Mouse (Mus musculus) CH12.LX (cell line): ENCODE measurements around the gene Ikzf3. TPM values are rescaled to one million over a fixed set of nuclear protein-coding genes. Genes with fewer than 3 reads are reported as not detected.
A peak's percentile ranks its signal among the peaks of the same experiment; 100 is the strongest.

Source experiments
- DNase-seq: peaks from one replicate; pipeline ENCODE4 v3.0.0-alpha.2; 2013; ENCODE audit errors: extremely low read depth
- H3K27ac ChIP-seq: 2 replicates; pipeline ENCODE4 v1.5.1; 2012; ENCODE audit warnings: low read depth, mild to moderate bottlenecking, control low read depth, moderate library complexity; ENCODE audit not compliant: insufficient read depth
- H3K27me3 ChIP-seq: replicated peaks from 2 replicates; pipeline ENCODE3; 2012; ENCODE audit warnings: inconsistent platforms
- H3K36me3 ChIP-seq, 2 experiments: replicated peaks in 1 of 2; 2 replicates each; pipeline versions ENCODE3 to v1.6.1; 2012; ENCODE audit warnings: inconsistent platforms in 1 of 2, low read length in 1 of 2, mild to moderate bottlenecking in 1 of 2, mixed read lengths in 1 of 2, moderate library complexity in 1 of 2; ENCODE audit not compliant: control insufficient read depth in 1 of 2, insufficient read depth in 1 of 2
- H3K4me1 ChIP-seq, 2 experiments: 2 replicates each; pipeline ENCODE4 v1.6.1; 2012; ENCODE audit warnings: inconsistent platforms in 1 of 2, moderate library complexity in 1 of 2; ENCODE audit not compliant: insufficient read depth in 2 of 2, control insufficient read depth in 1 of 2
- H3K4me2 ChIP-seq: 2 replicates; pipeline ENCODE4 v1.6.1; 2012; ENCODE audit warnings: low read depth, mild to moderate bottlenecking, control low read depth; ENCODE audit not compliant: poor library complexity, insufficient read depth, severe bottlenecking
- H3K4me3 ChIP-seq, 3 experiments: fragments of 150-350 bp in 1 of 3; sonication (generic) in 1 of 3; replicated peaks in 1 of 3; 2 replicates each; pipeline versions ENCODE3 to v1.5.1; 2011 to 2012; ENCODE audit warnings: low read depth in 2 of 3, low read length in 2 of 3, mild to moderate bottlenecking in 2 of 3, moderate library complexity in 2 of 3, control low read depth in 1 of 3, improper control_type of control experiment in 1 of 3, inconsistent platforms in 1 of 3, mixed read lengths in 1 of 3; ENCODE audit not compliant: poor library complexity in 1 of 3
- H3K79me2 ChIP-seq: replicated peaks from 2 replicates; pipeline ENCODE4 v1.6.1; 2012; ENCODE audit warnings: mild to moderate bottlenecking, moderate library complexity; ENCODE audit not compliant: control insufficient read depth, poor library complexity, insufficient read depth, severe bottlenecking; ENCODE audit errors: extremely low read depth
- H3K9ac ChIP-seq: 2 replicates; pipeline ENCODE4 v1.6.1; 2012; ENCODE audit warnings: low read depth, mild to moderate bottlenecking, control low read depth, moderate library complexity; ENCODE audit not compliant: insufficient read depth
- H3K9me3 ChIP-seq: replicated peaks from 2 replicates; pipeline ENCODE3; 2012; ENCODE audit warnings: low read length, inconsistent platforms, mixed read lengths
- BHLHE40 ChIP-seq: IDR thresholded peaks from 2 replicates; pipeline ENCODE4 v1.6.1; 2011; ENCODE audit warnings: mild to moderate bottlenecking, low read depth, low read length, improper control_type of control experiment
- CHD2 ChIP-seq: IDR thresholded peaks from 2 replicates; pipeline ENCODE4 v1.6.1; 2011; ENCODE audit warnings: low read length, improper control_type of control experiment
- E2F4 ChIP-seq: IDR thresholded peaks from 2 replicates; pipeline ENCODE4 v1.6.1; 2011; ENCODE audit warnings: low read depth, low read length, improper control_type of control experiment; ENCODE audit not compliant: insufficient replicate concordance
- ELF1 ChIP-seq: IDR thresholded peaks from 2 replicates; pipeline ENCODE4 v1.6.1; 2014; ENCODE audit warnings: low read depth, mild to moderate bottlenecking, inconsistent platforms, low read length, improper control_type of control experiment
- EP300 ChIP-seq: IDR thresholded peaks from 2 replicates; pipeline ENCODE4 v1.6.1; 2011; ENCODE audit warnings: low read length, improper control_type of control experiment
- ETS1 ChIP-seq: conservative IDR thresholded peaks from 2 replicates; pipeline ENCODE4 v1.6.1; 2012; ENCODE audit warnings: low read depth, mild to moderate bottlenecking, inconsistent platforms, low read length, improper control_type of control experiment, moderate library complexity
- GABPA ChIP-seq: IDR thresholded peaks from 2 replicates; pipeline ENCODE4 v1.6.1; 2012; ENCODE audit warnings: low read depth, low read length, improper control_type of control experiment, inconsistent platforms; ENCODE audit not compliant: insufficient replicate concordance
- JUN ChIP-seq: IDR thresholded peaks from 2 replicates; pipeline ENCODE4 v1.6.1; 2011; ENCODE audit warnings: low read depth, mild to moderate bottlenecking, low read length, improper control_type of control experiment, moderate library complexity; ENCODE audit not compliant: insufficient read depth
- KAT2A ChIP-seq: IDR thresholded peaks from 2 replicates; pipeline ENCODE4 v1.6.1; 2012; ENCODE audit warnings: low read length, improper control_type of control experiment, inconsistent platforms; ENCODE audit not compliant: insufficient replicate concordance
- MAFK ChIP-seq: IDR thresholded peaks from 2 replicates; pipeline ENCODE4 v1.6.1; 2011; ENCODE audit warnings: low read length, improper control_type of control experiment; ENCODE audit not compliant: insufficient replicate concordance
- MAX ChIP-seq: IDR thresholded peaks from 2 replicates; pipeline ENCODE4 v1.6.1; 2011; ENCODE audit warnings: low read length, improper control_type of control experiment
- MAZ ChIP-seq: IDR thresholded peaks from 2 replicates; pipeline ENCODE4 v1.6.1; 2012; ENCODE audit warnings: low read depth, mild to moderate bottlenecking, inconsistent platforms, low read length, improper control_type of control experiment, moderate library complexity
- MEF2A ChIP-seq: IDR thresholded peaks from 2 replicates; pipeline ENCODE4 v1.6.1; 2014; ENCODE audit warnings: low read depth, mild to moderate bottlenecking, inconsistent platforms, low read length, improper control_type of control experiment, borderline replicate concordance
- MYC ChIP-seq: IDR thresholded peaks from 2 replicates; pipeline ENCODE4 v1.6.1; 2011; ENCODE audit warnings: low read depth, mild to moderate bottlenecking, improper control_type of control experiment, low read length
- NELFE ChIP-seq: IDR thresholded peaks from 2 replicates; pipeline ENCODE4 v1.6.1; 2011; ENCODE audit warnings: low read depth, low read length, improper control_type of control experiment
- NRF1 ChIP-seq: IDR thresholded peaks from 2 replicates; pipeline ENCODE4 v1.6.1; 2014; ENCODE audit warnings: low read depth, mild to moderate bottlenecking, inconsistent platforms, low read length, improper control_type of control experiment, moderate library complexity
- PAX5 ChIP-seq: IDR thresholded peaks from 2 replicates; pipeline ENCODE4 v1.6.1; 2012; ENCODE audit warnings: low read length, inconsistent platforms, mixed read lengths
- POLR2A ChIP-seq: IDR thresholded peaks from 2 replicates; pipeline ENCODE4 v1.6.1; 2011; ENCODE audit warnings: low read depth, mild to moderate bottlenecking, improper control_type of control experiment, low read length
- POLR2AphosphoS2 ChIP-seq: IDR thresholded peaks from 2 replicates; pipeline ENCODE4 v1.6.1; 2011; ENCODE audit warnings: low read depth, low read length, improper control_type of control experiment
- RAD21 ChIP-seq: IDR thresholded peaks from 2 replicates; pipeline ENCODE4 v1.6.1; 2011; ENCODE audit warnings: low read depth, mild to moderate bottlenecking, low read length, improper control_type of control experiment, moderate library complexity
- RCOR1 ChIP-seq: conservative IDR thresholded peaks from 2 replicates; pipeline ENCODE4 v1.6.1; 2012; ENCODE audit warnings: low read depth, mild to moderate bottlenecking, inconsistent platforms, low read length, improper control_type of control experiment
- TBP ChIP-seq: conservative IDR thresholded peaks from 2 replicates; pipeline ENCODE4 v1.6.1; 2011; ENCODE audit warnings: low read depth, low read length, improper control_type of control experiment
- TCF12 ChIP-seq: IDR thresholded peaks from 2 replicates; pipeline ENCODE4 v1.6.1; 2014; ENCODE audit warnings: low read depth, mild to moderate bottlenecking, inconsistent platforms, low read length, improper control_type of control experiment
- UBTF ChIP-seq: IDR thresholded peaks from 2 replicates; pipeline ENCODE4 v1.6.1; 2012; ENCODE audit warnings: low read depth, mild to moderate bottlenecking, inconsistent platforms, low read length, improper control_type of control experiment, moderate library complexity
- ZNF384 ChIP-seq: IDR thresholded peaks from 2 replicates; pipeline ENCODE4 v1.6.1; 2012; ENCODE audit warnings: low read depth, low read length, improper control_type of control experiment, inconsistent platforms
- dilution Hi-C: fragments of 300-500 bp; cut with MboI; formaldehyde crosslinking; loops from 2 replicates; pipeline ENCODE4 v1.14.3; 2020; ENCODE audit warnings: low sequenced_read_pairs; ENCODE audit not compliant: extremely low pct_unique_long_range_greater_than_20kb, extremely low pct_ligation_motif_present
- in situ Hi-C: fragments of 300-500 bp; cut with MboI; formaldehyde crosslinking; loops from 3 replicates; pipeline ENCODE4 v1.14.3; 2019; ENCODE audit warnings: low sequenced_read_pairs, low pct_ligation_motif_present, low pct_unique_long_range_greater_than_20kb, mixed read lengths
- polyA plus RNA-seq: library from polyadenylated mRNA; unstranded; fragments of >175 nt; gene quantifications from 2 replicates; pipeline ENCODE4 v1.2.1, GENCODE M21; 2012; ENCODE audit warnings: low read depth; ENCODE audit not compliant: insufficient read length
- total RNA-seq, 2 experiments: library from RNA; depleted of rRNA; stranded (reverse); fragments of 300-350 nt in 1 of 2; fragments of >200 nt in 1 of 2; gene quantifications; 2 replicates each; pipeline ENCODE4 v1.2.3; 2012 to 2014

Gene Ikzf3
- total and polyA plus RNA-seq, 3 experiments: 110 to 238 (median 130) TPM

DNA sequence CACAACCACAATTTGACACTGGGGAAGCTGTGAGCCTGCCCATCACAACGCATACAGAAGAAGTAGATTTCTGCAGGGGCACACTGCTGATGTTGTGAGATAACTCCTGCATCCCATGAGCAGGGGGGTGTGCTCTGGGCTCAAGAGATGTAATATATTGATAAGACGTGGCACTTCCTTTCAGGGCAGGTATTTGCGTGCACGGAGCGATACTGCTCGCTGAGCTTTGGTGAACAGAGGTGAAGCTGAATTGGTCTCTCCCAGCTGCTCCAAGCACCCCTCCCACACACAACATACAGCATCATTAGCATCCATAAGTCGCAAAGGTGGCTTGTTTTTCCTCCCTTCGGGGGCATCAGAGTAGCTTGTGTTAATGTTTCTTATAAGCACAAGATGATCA is 35.7 kb downstream of the Ikzf3 start:
- no peak overlapping the region for H3K4me3 ChIP-seq
- H3K27ac ChIP-seq: no peak overlapping the region
- H3K4me1 ChIP-seq: peaks cover 0 to 42% of the 10 kb centered on the region in 2 experiments; a peak in 2 of 4 replicates
- in situ Hi-C loops: no loop called here
- dilution Hi-C loops: no loop called here
- H3K4me2 ChIP-seq: no peak overlapping the region
- no peak overlapping the region for H3K9ac ChIP-seq
- TF ChIP-seq CHD2: no peak
- TF ChIP-seq RCOR1: no peak
- no peak for TF ChIP-seq TCF12
- TF ChIP-seq ETS1: no peak
- TF ChIP-seq EP300: no peak
- TF ChIP-seq TBP: no peak
- no peak for TF ChIP-seq KAT2A
- no peak for TF ChIP-seq POLR2A
- no peak for TF ChIP-seq MAZ
- no peak for TF ChIP-seq RAD21
- peaks cover 4% of the 10 kb centered on the region for H3K9me3 ChIP-seq
- no peak for DNase-seq
- H3K27me3 ChIP-seq: no peaks in the 10 kb centered on the region
- H3K79me2 ChIP-seq: peaks cover 11% of the 10 kb centered on the region
- H3K36me3 ChIP-seq: peaks cover 49 to 84% of the 10 kb centered on the region in 2 experiments

- Histone ChIP-seq H3K36me3 (peaks cover 42 to 80% of the 10 kb centered on the region in 2 experiments), H3K9me3 (peaks cover 4% of the 10 kb centered on the region), H3K79me2 (peaks cover 13% of the 10 kb centered on the region), H3K27ac (no peak overlapping the region), H3K4me1 (peaks cover 0 to 42% of the 10 kb centered on the region in 2 experiments; a peak in 3 of 4 replicates), H3K9ac (no peak overlapping the region), H3K4me3 (no peak overlapping the region), H3K27me3 (no peaks in the 10 kb centered on the region), H3K4me2 (no peak overlapping the region)
- in situ Hi-C loops (no loop called here), dilution Hi-C loops (no loop called here)
- TF ChIP-seq E2F4 (no peak), ZNF384 (no peak), NELFE (no peak), UBTF (no peak), TCF12 (no peak), MYC (no peak), JUN (no peak)
- no peak for DNase-seq
Measured at GRCm38 (mm10) chr11:98509434-98509833, 36.4 kb downstream of the Ikzf3 start.

GRCm38 (mm10) chr11:98504926-98505325 is 40.9 kb downstream of the Ikzf3 start:
- in situ Hi-C loops (no loop called here), dilution Hi-C loops (no loop called here)
- H3K79me2 ChIP-seq: peaks cover 13% of the 10 kb centered on the region
- H3K27me3 ChIP-seq: no peaks in the 10 kb centered on the region
- no peak overlapping the region for H3K4me3 ChIP-seq
- peaks cover 35 to 81% of the 10 kb centered on the region in 2 experiments for H3K36me3 ChIP-seq
- no peak overlapping the region for H3K4me2 ChIP-seq
- H3K4me1 ChIP-seq: peaks cover 2 to 47% of the 10 kb centered on the region in 2 experiments
- peaks cover 4% of the 10 kb centered on the region for H3K9me3 ChIP-seq
- DNase-seq: peak; percentile 64
- no peak overlapping the region for H3K9ac ChIP-seq
- no peak overlapping the region for H3K27ac ChIP-seq
- TF ChIP-seq KAT2A (0 out of 2 replicates have a peak, but pooled peaks have one; percentile 36), CHD2 (peak; percentile 68), ELF1 (peak; percentile 22; the same call in 1 of the 2 replicates), GABPA (no peak), MAX (peak; percentile 85), MAFK (0 out of 2 replicates have a peak, but pooled peaks have one; percentile 55), BHLHE40 (peak; percentile 90), MYC (peak; percentile 92), PAX5 (no peak), RCOR1 (peak; percentile 92), ETS1 (peak; percentile 84), MAZ (peak; percentile 49; the same call in 1 of the 2 replicates), E2F4 (peak; percentile 61; the same call in 1 of the 2 replicates), NRF1 (0 out of 2 replicates have a peak, but pooled peaks have one; percentile 18), MEF2A (peak; percentile 81), POLR2AphosphoS2 (0 out of 2 replicates have a peak, but pooled peaks have one; percentile 32)
